Mouse (Mus musculus) stomach, embryonic 16.5 days (tissue): ENCODE results near the gene Ifna6. TPM values are rescaled to one million over a fixed set of nuclear protein-coding genes. Genes with fewer than 3 reads are reported as not detected.

ENCODE experiments used
- polyA plus RNA-seq: library from polyadenylated mRNA; unstranded; fragments of >200 nt; fragmentation: Nextera tagmentation; extraction: Ambion mirVana; gene quantifications from 2 replicates; pipeline ENCODE4 v1.2.1, GENCODE M21; 2015

Ifna6 gene
- polyA plus RNA-seq, 1 experiment from 2014 or later = not detected

Other genes with a start within 250 kb of the Ifna6 start
- not detected in 2 replicates for gene Ifna9, start 235.0 kb upstream of the Ifna6 start, polyA plus RNA-seq
- gene Ifna12, start 224.0 kb upstream of the Ifna6 start, polyA plus RNA-seq = not detected in 2 replicates
- not detected in 2 replicates for gene C87499, start 193.0 kb upstream of the Ifna6 start, polyA plus RNA-seq
- not detected in 2 replicates for gene Ifna13, start 183.0 kb upstream of the Ifna6 start, polyA plus RNA-seq
- gene Ifna16, start 150.5 kb upstream of the Ifna6 start, polyA plus RNA-seq = not detected in 2 replicates
- gene Ifna2, start 143.5 kb upstream of the Ifna6 start, polyA plus RNA-seq = not detected in 2 replicates
- gene Ifnab, start 136.1 kb upstream of the Ifna6 start, polyA plus RNA-seq = not detected in 2 replicates
- gene Gm26566, start 105.6 kb upstream of the Ifna6 start, polyA plus RNA-seq = 0.36 and 0.51 TPM in 2 replicates
- gene Klhl9, start 105.0 kb upstream of the Ifna6 start, polyA plus RNA-seq = 83.6 and 87.9 TPM in 2 replicates
- gene Gm13271, start 72.5 kb upstream of the Ifna6 start, polyA plus RNA-seq = not detected in 2 replicates
- gene Gm13283, start 67.3 kb upstream of the Ifna6 start, polyA plus RNA-seq = 0.19 and 0.26 TPM in 2 replicates
- 0.59 and 0.89 TPM in 2 replicates for gene Gm13290, start 53.6 kb upstream of the Ifna6 start, polyA plus RNA-seq
- gene Gm13289, start 50.5 kb upstream of the Ifna6 start, polyA plus RNA-seq = not detected in 2 replicates
- gene Gm13272, start 47.6 kb upstream of the Ifna6 start, polyA plus RNA-seq = 0.28 TPM in 1 of 2 replicates, not detected in the other
- 0.48 TPM in 1 of 2 replicates, not detected in the other for gene Ifnz, start 45.3 kb upstream of the Ifna6 start, polyA plus RNA-seq
- not detected in 2 replicates for gene Gm13276, start 41.7 kb upstream of the Ifna6 start, polyA plus RNA-seq
- not detected in 2 replicates for gene Gm13277, start 38.8 kb upstream of the Ifna6 start, polyA plus RNA-seq
- gene Gm13278, start 35.9 kb upstream of the Ifna6 start, polyA plus RNA-seq = not detected in 2 replicates
- gene Gm13275, start 32.9 kb upstream of the Ifna6 start, polyA plus RNA-seq = not detected in 2 replicates
- not detected in 2 replicates for gene Gm13279, start 30.0 kb upstream of the Ifna6 start, polyA plus RNA-seq
- 0.70 and 1.1 TPM in 2 replicates for gene Gm13285, start 27.8 kb upstream of the Ifna6 start, polyA plus RNA-seq
- gene Gm13287, start 24.2 kb upstream of the Ifna6 start, polyA plus RNA-seq = not detected in 2 replicates
- gene Gm13288, start 21.9 kb upstream of the Ifna6 start, polyA plus RNA-seq = 0.06 and 0.15 TPM in 2 replicates
- not detected in 2 replicates for gene Ifna7, start 11.2 kb upstream of the Ifna6 start, polyA plus RNA-seq
- not detected in 2 replicates for gene Ifna11, start 7.5 kb upstream of the Ifna6 start, polyA plus RNA-seq
- gene Ifna5, start 8.1 kb downstream of the Ifna6 start, polyA plus RNA-seq = not detected in 2 replicates
- gene Ifna4, start 14.4 kb downstream of the Ifna6 start, polyA plus RNA-seq = not detected in 2 replicates
- gene Ifna1, start 22.7 kb downstream of the Ifna6 start, polyA plus RNA-seq = not detected in 2 replicates
- not detected in 2 replicates for gene Ifne, start 52.8 kb downstream of the Ifna6 start, polyA plus RNA-seq